Mouse (Mus musculus) ES-Bruce4 (cell line): Measurements from ENCODE around the gene Ice2.

Source experiments
- CTCF ChIP-seq: IDR thresholded peaks from one replicate; pipeline ENCODE4 v1.8.1; 2011; ENCODE audit warnings: low read depth, low read length
- POLR2A ChIP-seq: IDR thresholded peaks from one replicate; pipeline ENCODE4 v1.8.1; 2011; ENCODE audit warnings: low read length; ENCODE audit not compliant: insufficient read depth

GRCm38 (mm10) chr9:69368071-69368470 is 29.6 kb upstream of the Ice2 start:
- TF ChIP-seq CTCF (peak; percentile 87), POLR2A (no peak)
